Mouse (Mus musculus): ENCODE data around the gene C1qtnf9. TPM values are rescaled to one million over a fixed set of nuclear protein-coding genes. Genes with fewer than 3 reads are reported as not detected.

C1qtnf9 gene
- polyA plus RNA-seq, 1 experiment = not detected

- TF ChIP-seq POLR2A (IDR thresholded peaks at IDR 0.05; ENCODE audit: borderline replicate concordance, low read depth, low read length) (no peak), CTCF (IDR thresholded peaks at IDR 0.05; ENCODE audit: low read depth, low read length) (no peak)
- Histone ChIP-seq H3K27ac (ENCODE audit: insufficient read depth, low read depth, low read length) (no peak overlapping the region), H3K4me1 (ENCODE audit: control insufficient read depth, insufficient read depth, low read length) (peaks cover 39% of the 10 kb centered on the region), H3K4me3 (ENCODE audit: insufficient read depth, low read length) (no peak overlapping the region)
Observed at GRCm38 (mm10) chr14:60759097-60759496, 8.8 kb upstream of the C1qtnf9 start.

DNA sequence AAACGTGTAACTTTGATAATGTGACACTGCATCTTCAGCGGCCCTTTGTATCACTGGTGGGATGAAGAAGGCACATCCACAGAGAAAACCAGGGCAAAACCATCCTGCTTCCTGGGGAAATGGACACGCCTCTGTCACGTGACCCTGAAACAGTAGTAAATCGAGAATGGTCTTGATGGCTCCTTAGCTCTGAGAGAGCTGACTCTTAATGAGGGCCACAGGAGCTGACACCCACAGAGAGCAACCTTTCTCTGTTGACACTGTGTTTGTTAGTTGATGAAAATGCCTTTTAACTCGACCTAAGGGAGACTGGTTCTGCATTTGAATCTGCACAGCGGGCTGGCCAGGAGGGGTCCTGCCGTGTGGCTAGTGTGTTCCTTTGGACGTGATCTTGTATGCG, 6.1 kb upstream of the C1qtnf9 start:
- no peak overlapping the region for H3K27ac ChIP-seq (ENCODE audit: insufficient read depth, low read depth, low read length)
- TF ChIP-seq CTCF (IDR thresholded peaks at IDR 0.05; ENCODE audit: low read depth, low read length) = no peak
- no peak for TF ChIP-seq POLR2A (IDR thresholded peaks at IDR 0.05; ENCODE audit: borderline replicate concordance, low read depth, low read length)
- H3K4me3 ChIP-seq (ENCODE audit: insufficient read depth, low read length) = no peak overlapping the region
- peaks cover 55% of the 10 kb centered on the region for H3K4me1 ChIP-seq (ENCODE audit: control insufficient read depth, insufficient read depth, low read length)

DNA sequence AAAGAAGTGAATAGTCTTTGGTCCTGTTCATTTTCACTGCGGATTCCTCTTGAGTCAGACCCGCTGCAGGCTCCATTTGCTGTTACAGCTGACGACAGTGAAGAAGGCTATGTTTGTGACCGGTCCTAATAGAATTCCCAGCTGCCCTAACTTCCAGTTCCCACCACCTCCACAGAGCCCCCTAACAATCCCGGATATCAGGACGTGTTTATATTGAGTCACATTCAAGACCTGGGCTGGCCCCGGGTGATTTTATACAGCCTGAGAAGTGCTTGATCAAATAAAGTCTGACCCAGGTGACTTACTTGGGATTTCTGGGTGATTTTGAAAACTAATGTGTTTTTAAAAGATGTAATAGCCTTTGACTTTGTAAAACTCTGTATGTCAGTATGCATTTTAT, 5.2 kb upstream of the C1qtnf9 start:
- Histone ChIP-seq H3K27ac (ENCODE audit: insufficient read depth, low read depth, low read length) (peak overlapping the region; percentile 32; the same call in 1 of the 2 replicates), H3K4me1 (ENCODE audit: control insufficient read depth, insufficient read depth, low read length) (peaks cover 49% of the 10 kb centered on the region), H3K4me3 (ENCODE audit: insufficient read depth, low read length) (no peak overlapping the region)
- TF ChIP-seq POLR2A (IDR thresholded peaks at IDR 0.05; ENCODE audit: borderline replicate concordance, low read depth, low read length) (no peak), CTCF (IDR thresholded peaks at IDR 0.05; ENCODE audit: low read depth, low read length) (no peak)

- Histone ChIP-seq H3K4me1 (ENCODE audit: control insufficient read depth, insufficient read depth, low read length) (peaks cover 39% of the 10 kb centered on the region), H3K4me3 (ENCODE audit: insufficient read depth, low read length) (no peak overlapping the region), H3K27ac (ENCODE audit: insufficient read depth, low read depth, low read length) (peak overlapping the region; percentile 67)
- TF ChIP-seq POLR2A (IDR thresholded peaks at IDR 0.05; ENCODE audit: borderline replicate concordance, low read depth, low read length) (no peak), CTCF (IDR thresholded peaks at IDR 0.05; ENCODE audit: low read depth, low read length) (no peak)
Observed at GRCm38 (mm10) chr14:60763746-60764145, 4.2 kb upstream of the C1qtnf9 start.

- peaks cover 39% of the 10 kb centered on the region for H3K4me1 ChIP-seq (ENCODE audit: control insufficient read depth, insufficient read depth, low read length)
- peak overlapping the region; percentile 68 for H3K27ac ChIP-seq (ENCODE audit: insufficient read depth, low read depth, low read length)
- TF ChIP-seq CTCF (IDR thresholded peaks at IDR 0.05; ENCODE audit: low read depth, low read length) (no peak), POLR2A (IDR thresholded peaks at IDR 0.05; ENCODE audit: borderline replicate concordance, low read depth, low read length) (no peak)
- no peak overlapping the region for H3K4me3 ChIP-seq (ENCODE audit: insufficient read depth, low read length)
Observed at GRCm38 (mm10) chr14:60764526-60764925, 3.4 kb upstream of the C1qtnf9 start.

GRCm38 (mm10) chr14:60765025-60765424, 2.9 kb upstream of the C1qtnf9 start:
- no peak for TF ChIP-seq POLR2A (IDR thresholded peaks at IDR 0.05; ENCODE audit: borderline replicate concordance, low read depth, low read length)
- TF ChIP-seq CTCF (IDR thresholded peaks at IDR 0.05; ENCODE audit: low read depth, low read length) = no peak
- H3K27ac ChIP-seq (ENCODE audit: insufficient read depth, low read depth, low read length) = peak overlapping the region; percentile 68
- no peak overlapping the region for H3K4me3 ChIP-seq (ENCODE audit: insufficient read depth, low read length)
- H3K4me1 ChIP-seq (ENCODE audit: control insufficient read depth, insufficient read depth, low read length) = peaks cover 39% of the 10 kb centered on the region

DNA sequence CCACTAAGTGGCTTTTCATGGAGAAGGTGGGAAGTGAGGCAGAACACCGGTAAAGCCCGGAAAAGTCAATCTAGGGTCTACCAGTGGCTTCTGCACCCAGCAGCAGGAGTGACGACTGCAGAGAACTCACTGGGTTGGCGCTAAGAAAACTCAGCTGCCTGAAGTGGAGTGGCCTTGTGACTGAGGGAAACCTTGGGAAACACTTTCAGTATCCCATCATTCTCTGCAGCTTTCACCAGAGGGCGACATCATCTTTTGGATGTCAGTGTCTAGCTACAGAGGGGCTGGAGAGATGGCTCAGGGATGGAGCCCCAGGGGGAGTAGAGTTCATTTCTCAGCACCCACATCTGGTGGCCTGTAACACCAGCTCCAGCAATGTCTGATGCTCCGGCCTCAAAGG, 1.4 kb downstream of the C1qtnf9 start:
- no peak overlapping the region for H3K27ac ChIP-seq (ENCODE audit: insufficient read depth, low read depth, low read length)
- TF ChIP-seq POLR2A (IDR thresholded peaks at IDR 0.05; ENCODE audit: borderline replicate concordance, low read depth, low read length) (no peak), CTCF (IDR thresholded peaks at IDR 0.05; ENCODE audit: low read depth, low read length) (no peak)
- no peak overlapping the region for H3K4me3 ChIP-seq (ENCODE audit: insufficient read depth, low read length)
- H3K4me1 ChIP-seq (ENCODE audit: control insufficient read depth, insufficient read depth, low read length) = peaks cover 22% of the 10 kb centered on the region

GRCm38 (mm10) chr14:60770594-60770993, 2.7 kb downstream of the C1qtnf9 start:
- H3K27ac ChIP-seq (ENCODE audit: insufficient read depth, low read depth, low read length) = no peak overlapping the region
- peaks cover 10% of the 10 kb centered on the region for H3K4me1 ChIP-seq (ENCODE audit: control insufficient read depth, insufficient read depth, low read length)
- TF ChIP-seq CTCF (IDR thresholded peaks at IDR 0.05; ENCODE audit: low read depth, low read length) (no peak), POLR2A (IDR thresholded peaks at IDR 0.05; ENCODE audit: borderline replicate concordance, low read depth, low read length) (no peak)
- H3K4me3 ChIP-seq (ENCODE audit: insufficient read depth, low read length) = no peak overlapping the region

DNA sequence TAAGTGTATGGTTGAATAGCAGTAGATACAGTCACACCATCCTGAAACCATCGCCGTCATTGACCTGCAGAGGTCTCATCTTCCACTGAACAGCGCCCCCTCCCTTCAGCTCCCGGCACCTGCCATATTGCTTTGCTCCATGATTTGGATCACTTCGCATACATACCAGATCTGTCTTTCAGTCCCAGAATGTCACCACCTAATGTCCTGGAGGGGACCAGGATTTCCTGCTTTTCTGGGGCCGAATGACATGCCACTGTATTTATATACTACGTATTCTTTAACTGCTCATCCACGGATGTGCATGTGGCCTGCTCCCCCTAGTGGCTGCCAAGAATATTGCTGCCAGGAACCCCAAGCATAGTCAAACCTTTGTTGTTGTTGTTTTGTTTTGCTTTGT, 3.1 kb downstream of the C1qtnf9 start:
- TF ChIP-seq POLR2A (IDR thresholded peaks at IDR 0.05; ENCODE audit: borderline replicate concordance, low read depth, low read length) (no peak), CTCF (IDR thresholded peaks at IDR 0.05; ENCODE audit: low read depth, low read length) (peak; percentile 100)
- no peak overlapping the region for H3K27ac ChIP-seq (ENCODE audit: insufficient read depth, low read depth, low read length)
- H3K4me1 ChIP-seq (ENCODE audit: control insufficient read depth, insufficient read depth, low read length) = peaks cover 8% of the 10 kb centered on the region
- peak overlapping the region; percentile 58 for H3K4me3 ChIP-seq (ENCODE audit: insufficient read depth, low read length)

- TF ChIP-seq POLR2A (IDR thresholded peaks at IDR 0.05; ENCODE audit: borderline replicate concordance, low read depth, low read length) (no peak), CTCF (IDR thresholded peaks at IDR 0.05; ENCODE audit: low read depth, low read length) (peak; percentile 25; the same call in 1 of the 2 replicates)
- no peak overlapping the region for H3K27ac ChIP-seq (ENCODE audit: insufficient read depth, low read depth, low read length)
- no peak overlapping the region for H3K4me3 ChIP-seq (ENCODE audit: insufficient read depth, low read length)
- H3K4me1 ChIP-seq (ENCODE audit: control insufficient read depth, insufficient read depth, low read length) = peaks cover 22% of the 10 kb centered on the region
Observed at GRCm38 (mm10) chr14:60773476-60773875, 5.5 kb downstream of the C1qtnf9 start.

DNA sequence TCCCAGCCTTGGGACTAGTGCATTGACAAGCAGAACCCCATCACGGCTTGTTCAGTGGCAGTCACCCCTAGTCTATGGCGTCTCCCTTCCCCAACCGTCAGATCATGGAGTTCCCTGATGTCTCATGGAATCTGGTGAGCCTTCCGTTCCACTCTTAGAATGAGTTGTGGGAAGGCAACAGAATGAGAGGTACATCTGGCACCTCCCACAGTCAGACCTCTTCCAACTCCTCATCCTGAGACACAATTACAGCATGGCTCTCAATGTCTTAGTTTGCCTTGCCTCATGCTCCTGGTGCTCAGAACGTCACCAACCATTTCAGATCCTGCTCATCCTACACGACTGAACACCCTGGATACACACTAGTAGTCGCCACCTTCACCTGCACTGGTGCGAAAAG, 8.6 kb downstream of the C1qtnf9 start:
- no peak overlapping the region for H3K27ac ChIP-seq (ENCODE audit: insufficient read depth, low read depth, low read length)
- no peak overlapping the region for H3K4me3 ChIP-seq (ENCODE audit: insufficient read depth, low read length)
- TF ChIP-seq POLR2A (IDR thresholded peaks at IDR 0.05; ENCODE audit: borderline replicate concordance, low read depth, low read length) (no peak), CTCF (IDR thresholded peaks at IDR 0.05; ENCODE audit: low read depth, low read length) (no peak)
- peaks cover 19% of the 10 kb centered on the region for H3K4me1 ChIP-seq (ENCODE audit: control insufficient read depth, insufficient read depth, low read length)

Data from bone marrow macrophage, adult 2 months (primary cell).